Mouse (Mus musculus) cerebellum, postnatal 4 days (tissue): ENCODE results near the gene Gm36245.
"Not testable (repeated sequence)": the region's sequence is repeated elsewhere in the genome, so short reads cannot be mapped to it uniquely, and the experiment has no call there.

ENCODE experiments used
- DNase-seq, 2 experiments: peaks; one replicate each; pipeline ENCODE4 v3.0.0; 2022; ENCODE audit warnings: low spot score in 2 of 2, mixed read lengths in 1 of 2

Gm36245 gene

DNA sequence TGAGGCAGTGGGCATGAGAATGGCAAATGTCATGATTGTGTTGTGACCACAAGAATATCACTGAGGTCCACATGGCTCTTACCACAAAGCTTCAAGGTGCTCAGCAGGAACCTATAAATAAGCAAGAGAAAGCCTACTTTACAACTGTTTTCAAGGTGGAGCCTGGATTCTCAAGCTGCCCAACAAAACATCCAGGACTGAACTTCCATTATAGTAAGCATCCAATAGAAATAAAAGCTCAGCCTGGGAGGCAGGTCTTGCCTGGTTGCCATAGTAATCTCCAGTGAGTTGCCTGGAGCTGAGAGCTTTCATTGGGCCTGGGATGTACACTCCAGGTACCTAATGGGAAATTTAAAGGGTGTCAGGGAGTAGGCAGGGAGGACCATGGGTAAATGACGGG lies at the start of gene Gm36245:
TSS of gene Gm36245 (plus strand) at position 301 of the 400 bp plus-strand sequence.
- DNase-seq, result no peak

DNA sequence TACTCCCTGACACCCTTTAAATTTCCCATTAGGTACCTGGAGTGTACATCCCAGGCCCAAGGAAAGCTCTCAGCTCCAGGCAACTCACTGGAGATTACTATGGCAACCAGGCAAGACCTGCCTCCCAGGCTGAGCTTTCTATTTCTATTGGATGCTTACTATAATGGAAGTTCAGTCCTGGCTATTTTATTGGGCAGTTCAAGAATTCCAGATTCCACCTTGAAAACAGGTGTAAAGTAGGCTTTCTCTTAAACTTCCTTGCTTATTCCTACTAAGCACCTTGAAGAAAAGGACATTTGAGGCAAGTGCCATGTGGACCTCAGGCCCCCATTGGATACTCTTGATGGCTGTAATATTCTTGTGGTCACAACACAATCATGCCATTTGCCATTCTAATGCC lies 37.3 kb upstream of the Gm36245 start, which contains the start of gene 1700025B11Rik:
TSS of gene 1700025B11Rik (minus strand) at position 101 of the 400 bp plus-strand sequence.
- no peak for DNase-seq

DNA sequence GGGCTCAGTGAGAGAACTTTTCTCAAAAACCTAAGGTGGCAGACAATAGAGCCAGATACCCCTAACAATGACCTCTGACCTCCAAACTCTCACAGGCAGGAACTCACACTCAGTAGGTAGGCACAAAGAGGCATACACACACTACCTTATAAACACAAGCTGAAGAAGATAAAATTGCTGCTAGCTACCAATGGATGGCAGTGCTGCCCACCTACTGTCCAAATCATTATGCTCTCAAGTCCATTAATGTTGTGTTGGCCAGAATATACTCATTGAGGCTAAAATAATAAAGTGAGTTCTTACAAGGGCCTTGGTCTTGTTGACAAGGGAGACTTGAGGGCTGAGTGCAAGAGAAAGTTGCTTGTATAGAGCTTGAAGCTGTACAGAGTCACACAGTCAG lies 35.8 kb upstream of the Gm36245 start:
- no peak for DNase-seq

DNA sequence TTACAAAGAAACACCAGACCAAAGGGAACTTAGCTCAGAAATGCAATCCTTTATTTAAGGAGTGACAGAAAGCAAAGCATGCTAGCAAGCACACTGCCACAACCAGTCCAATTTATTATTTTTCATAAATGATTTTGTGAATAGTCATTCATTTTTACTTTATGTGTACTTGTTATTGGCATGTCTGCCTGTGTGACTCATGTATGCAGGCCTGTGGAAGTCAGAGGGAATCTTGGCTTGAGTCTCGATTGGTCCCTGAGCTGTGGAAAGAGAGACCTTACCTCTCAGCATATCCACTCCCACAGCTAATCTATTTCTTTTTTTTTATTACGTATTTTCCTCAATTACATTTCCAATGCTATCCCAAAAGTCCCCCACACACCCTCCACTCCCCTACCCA lies 20.3 kb upstream of the Gm36245 start:
- DNase-seq, result no peak

DNA sequence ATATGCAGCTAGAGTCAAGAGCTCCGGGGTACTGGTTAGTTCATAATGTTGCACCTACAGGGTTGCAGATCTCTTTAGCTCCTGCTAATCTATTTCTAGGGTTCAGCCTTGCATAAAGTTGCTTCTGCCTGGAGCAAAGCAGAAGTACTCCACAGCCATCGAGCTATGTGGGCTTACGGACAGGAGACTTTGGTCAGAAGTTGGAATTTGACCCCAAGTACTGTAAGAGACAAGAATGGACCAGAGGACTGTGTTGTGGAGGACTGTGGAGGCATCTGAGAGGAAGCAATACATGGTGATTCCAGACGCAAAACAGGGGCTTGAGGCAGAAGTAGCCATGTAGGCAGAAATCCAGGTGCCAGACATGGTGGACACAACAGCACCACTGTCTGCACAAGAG lies 19.7 kb upstream of the Gm36245 start:
- DNase-seq, result no peak

DNA sequence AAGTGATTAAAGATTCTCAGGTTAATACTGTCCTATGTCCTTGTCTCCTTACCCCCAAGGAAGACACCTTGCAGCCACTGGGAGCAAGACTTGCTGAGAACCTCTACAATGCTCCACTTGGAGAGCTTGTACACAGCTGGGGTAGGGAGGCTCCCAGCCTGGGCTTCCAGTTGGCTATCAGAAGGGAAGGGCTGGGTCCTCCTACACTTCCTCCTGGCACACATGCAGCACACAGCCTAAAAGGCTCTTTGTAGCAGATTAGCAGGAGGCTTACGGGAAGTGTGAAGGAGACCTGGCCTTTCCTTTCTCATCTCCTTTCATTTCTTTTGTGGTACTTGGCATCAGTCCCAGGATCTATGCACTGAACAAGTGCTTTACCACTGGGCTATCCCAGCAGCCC lies 17.4 kb upstream of the Gm36245 start:
- no peak for DNase-seq

DNA sequence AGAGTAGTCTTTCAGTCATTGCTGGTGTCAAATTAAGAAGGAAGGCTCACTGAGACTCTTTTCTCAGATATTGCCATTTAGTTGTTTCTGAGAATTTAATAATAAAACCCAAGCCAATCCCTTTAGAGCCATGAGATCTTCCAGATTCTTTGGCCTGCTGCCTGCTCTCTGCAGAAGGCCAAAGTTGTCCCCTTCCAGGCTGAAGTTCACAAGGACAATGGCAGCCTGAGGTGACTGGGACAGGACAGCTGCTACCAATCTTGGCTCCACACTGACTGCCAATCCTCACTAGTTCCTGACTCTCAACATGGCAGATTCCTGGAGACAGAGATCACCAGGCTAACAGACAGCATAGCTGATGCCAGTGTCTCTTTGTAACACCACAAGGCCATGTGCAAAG lies 12.0 kb upstream of the Gm36245 start:
- DNase-seq, result no peak

DNA sequence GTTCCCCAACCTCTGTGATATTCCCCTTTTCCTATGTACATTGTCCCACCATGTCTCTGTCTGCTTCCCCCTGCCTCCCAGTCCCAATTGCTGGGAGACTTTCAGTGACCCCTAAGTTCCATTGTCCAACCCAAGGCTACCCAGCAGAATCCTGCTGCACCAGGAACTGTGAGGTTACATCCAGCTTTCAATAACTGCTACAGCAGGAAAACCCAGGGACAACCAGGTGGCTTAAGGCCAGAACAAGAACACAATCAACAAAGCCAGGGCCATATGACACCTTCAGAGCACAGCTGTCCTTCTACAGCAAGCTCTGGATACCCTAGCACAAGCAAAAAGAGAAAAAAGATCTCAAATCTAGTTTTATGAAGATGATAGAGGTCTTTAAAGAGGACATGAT lies 10.1 kb upstream of the Gm36245 start:
- DNase-seq, result no peak

DNA sequence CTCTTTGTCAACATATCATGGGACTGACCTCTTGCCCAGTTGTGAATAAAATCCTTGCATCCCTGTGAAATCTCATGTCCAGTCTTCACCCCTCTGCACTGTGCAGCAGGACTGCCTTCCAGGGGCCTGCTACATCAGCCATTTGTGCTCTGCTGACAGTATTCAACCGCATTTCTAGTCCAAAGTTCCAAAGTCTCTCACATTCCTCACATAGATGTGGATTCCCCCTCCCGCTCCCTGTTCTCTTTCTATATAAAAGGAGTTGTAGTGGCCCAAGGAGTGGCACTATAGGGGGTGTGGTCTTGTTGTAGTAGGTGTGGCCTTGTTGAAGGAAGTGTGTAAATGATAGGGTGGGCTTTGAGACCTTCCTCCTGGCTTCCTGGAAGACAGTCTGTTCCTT lies 8.2 kb upstream of the Gm36245 start:
- no peak for DNase-seq

DNA sequence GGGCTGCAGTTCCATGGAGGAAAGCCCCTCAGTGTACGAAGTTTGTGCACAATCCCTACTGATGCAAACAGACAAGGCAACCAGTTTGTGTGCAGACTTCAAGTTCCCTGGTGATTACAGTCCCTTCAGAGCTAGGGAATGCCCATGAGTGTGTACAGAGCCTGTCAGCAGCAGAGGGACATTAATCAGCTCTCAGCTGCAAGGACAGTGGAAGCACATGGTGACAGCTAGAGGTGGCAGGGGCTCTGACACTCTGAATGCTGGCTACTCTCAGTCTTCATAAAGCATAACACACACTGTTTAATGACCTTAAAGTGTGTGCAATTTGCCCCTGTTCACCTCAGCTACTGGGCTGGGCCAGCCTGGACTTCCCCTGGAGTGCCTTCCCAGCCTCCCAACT lies 5.5 kb upstream of the Gm36245 start:
- DNase-seq, result no peak

DNA sequence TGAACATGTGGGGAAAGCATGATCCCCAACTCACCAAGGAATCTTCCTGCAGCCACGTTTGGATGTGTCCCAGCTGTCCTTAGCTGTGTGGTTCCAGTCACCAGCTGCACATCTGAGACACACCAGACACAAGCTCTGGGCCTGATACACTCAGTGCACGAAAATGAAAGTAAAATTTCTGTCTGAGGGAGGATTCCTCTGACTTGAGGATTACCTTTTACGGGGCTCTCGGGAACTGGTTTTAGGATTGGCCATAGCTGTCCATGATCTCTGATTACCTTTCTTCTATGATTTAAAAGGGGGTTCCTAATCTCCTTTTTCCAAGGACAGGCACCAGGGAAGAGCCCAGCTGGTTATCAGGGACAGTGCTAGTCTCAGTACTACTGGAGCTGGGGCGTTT lies 3.1 kb upstream of the Gm36245 start, which contains the start of gene Apol10b:
TSS of gene Apol10b (minus strand) at position 165 of the 400 bp plus-strand sequence.
- DNase-seq, result no peak

DNA sequence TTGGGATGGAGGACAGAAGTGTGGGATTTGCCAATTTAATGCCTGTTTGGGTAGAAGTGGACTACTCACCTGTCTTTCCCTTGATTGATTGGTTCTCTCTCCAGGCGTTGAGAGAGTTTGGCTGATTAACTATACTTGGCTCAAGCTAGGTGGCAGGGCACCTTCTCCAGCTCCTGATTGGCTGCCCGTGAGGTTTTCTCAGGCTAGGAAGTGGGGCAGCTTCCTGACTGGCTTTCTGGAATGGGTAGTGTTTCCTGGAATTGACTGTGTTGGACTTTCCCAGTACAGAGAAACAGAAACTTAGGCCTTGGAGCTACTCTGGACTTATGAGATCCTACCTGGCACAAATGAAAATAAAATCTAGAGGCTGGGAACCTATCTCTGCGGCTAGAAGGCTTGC lies 629 bp upstream of the Gm36245 start:
- no peak for DNase-seq

DNA sequence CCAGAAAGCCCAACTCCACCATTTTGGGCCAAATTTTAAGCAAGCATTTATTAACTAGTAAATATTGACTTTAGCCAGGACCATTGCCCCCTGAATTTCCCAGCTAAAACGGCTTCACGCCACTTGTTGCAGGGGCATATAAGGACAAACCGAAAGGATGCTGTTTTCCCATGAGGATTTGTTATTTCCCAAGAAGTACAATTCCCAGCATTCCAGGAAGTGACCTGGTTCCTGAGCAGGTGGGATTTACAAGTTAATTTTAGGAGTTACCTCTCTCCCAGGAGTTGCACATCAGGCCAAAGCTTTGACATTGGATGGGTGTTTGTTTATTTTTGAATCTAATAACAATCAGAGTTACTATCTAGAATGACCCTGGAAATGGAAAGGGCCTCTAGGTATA lies 7.0 kb downstream of the Gm36245 start:
- DNase-seq, result no peak

DNA sequence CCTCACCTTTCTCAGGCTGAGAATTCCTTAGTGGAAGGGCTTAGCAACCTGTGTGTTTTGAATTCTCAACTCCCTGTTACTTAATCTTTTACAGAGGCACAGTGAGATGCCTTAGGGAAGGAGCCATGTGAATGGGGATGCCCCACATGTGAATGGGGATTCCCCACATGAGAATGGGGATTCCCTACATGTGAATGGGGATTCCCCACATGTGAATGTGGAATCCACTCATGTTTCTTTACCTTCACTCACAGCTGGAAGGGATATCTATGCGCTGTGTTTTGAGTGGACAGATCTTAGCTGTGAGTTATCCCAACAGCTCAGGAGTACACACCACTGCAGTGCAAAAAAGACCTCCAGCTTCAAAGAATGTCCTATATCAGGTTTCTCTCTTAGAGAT lies 25.7 kb downstream of the Gm36245 start:
- no peak for DNase-seq

DNA sequence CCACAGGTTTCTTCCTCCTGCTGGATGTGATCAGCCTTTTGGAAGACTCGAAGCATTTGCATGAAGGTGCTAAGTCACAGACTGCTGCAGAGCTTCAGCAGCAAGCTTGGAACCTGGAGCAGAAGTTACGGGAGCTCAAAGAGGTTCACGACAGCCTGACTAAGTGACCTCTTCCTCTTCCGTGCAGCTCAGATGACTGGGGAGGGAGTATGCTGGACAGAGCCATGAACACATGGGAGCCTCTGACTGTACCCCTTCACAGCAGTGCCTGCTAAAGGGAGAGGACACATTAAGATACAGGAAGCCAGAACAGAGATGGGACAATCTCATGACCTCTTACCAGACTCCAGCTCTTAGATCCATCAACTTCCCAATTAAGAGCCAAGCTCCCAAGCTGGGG lies 27.4 kb downstream of the Gm36245 start:
- not testable (repeated sequence) for DNase-seq

DNA sequence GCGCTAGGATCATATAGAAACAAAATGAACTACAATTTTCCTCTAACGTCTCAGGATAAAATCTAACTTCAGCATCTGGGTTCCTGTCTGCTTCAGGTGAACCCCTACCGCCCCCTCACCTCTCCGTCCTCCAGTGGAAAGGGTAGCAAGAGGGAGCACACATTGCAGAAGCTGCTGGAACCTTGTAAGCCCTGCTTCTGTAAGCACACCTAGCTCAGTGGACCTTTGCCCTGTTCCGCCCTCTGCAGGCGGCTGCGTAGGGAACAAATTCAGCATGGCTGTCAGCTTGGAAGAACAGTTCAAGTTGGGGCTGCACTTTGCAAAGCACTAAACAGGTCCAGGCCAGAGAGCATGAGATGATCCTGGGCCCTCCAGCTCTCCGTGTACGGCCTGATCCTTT lies 29.6 kb downstream of the Gm36245 start:
- DNase-seq, result not testable (repeated sequence)

DNA sequence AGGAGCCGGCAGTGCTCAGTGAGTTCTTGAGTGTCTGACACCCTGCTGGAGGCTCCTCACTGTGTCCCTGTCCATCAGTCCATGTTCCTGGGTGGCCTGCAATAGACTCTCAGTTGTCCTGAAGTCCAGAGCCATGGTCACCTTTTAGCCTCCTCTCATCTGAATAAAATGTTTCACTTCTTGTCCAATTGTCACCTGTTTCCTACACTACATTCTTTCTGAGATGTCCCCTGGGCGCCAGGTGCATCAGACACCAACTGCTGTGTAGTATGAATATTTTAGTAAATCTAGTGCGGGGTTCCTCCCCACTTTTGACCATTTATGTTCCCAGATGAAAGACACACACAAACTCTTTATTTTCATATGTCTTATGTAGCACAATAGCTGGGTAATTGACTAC lies 30.8 kb downstream of the Gm36245 start:
- not testable (repeated sequence) for DNase-seq

DNA sequence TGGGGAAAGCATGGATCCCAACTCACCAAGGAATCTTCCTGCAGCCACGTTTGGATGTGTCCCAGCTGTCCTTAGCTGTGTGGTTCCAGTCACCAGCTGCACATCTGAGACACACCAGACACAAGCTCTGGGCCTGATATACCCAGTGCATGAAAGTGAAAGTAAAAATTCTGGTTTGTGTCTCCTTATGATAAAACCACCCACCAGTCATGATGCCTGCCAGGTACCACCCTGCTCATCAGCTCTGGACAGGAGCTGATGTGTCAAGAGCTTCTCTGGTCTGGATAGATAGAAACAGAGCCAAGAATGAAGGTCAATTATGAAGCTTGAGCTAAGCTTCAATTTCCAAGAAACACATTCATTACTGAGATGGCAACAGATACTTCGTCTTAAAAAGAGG lies 44.1 kb downstream of the Gm36245 start, which contains the start of gene Apol11b:
TSS of gene Apol11b (minus strand) at position 111 of the 400 bp plus-strand sequence.
- not testable (repeated sequence) for DNase-seq

DNA sequence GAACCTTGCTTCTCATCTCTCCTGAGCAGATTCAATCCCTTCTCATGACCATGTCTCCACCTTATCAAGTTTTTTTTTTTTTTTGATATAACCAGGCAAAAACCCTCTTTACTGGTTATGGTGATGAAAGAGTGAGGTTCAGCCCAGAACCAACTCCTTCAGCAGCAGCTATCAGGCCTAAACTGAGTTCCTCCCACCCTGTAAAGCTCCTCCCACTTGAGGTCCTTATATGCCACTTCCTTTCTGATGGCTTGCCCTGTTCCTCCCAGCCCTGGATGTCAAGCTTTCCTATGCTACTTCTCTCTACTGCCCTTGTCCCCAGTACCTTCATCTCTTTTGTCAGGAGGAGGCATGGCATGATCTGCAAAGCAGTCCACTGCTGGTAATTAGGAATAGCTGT lies 52.1 kb downstream of the Gm36245 start:
- DNase-seq, result not testable (repeated sequence)
